Mouse (Mus musculus) embryonic facial prominence, embryonic 14.5 days (tissue): Measurements from ENCODE around the gene Vps13d. TPM values are rescaled to one million over a fixed set of nuclear protein-coding genes. Genes with fewer than 3 reads are reported as not detected.

Experiments
- ATAC-seq: fragments of 200-750 bp; cut with Nextera tagmentation; 2 replicates; pipeline ENCODE4 v1.8.0; 2017; ENCODE audit warnings: low read depth, moderate number of reproducible peaks, moderate TSS enrichment
- DNase-seq: peaks from one replicate; pipeline ENCODE4 v3.0.0-alpha.2; 2015; ENCODE audit warnings: low spot score
- H3K27ac ChIP-seq: fragments of 300-500 bp; sonication (generic); replicated peaks from 2 replicates; pipeline ENCODE4 v1.5.1; 2014; ENCODE audit warnings: low read depth, mild to moderate bottlenecking, low read length, moderate library complexity
- H3K27me3 ChIP-seq: fragments of 300-500 bp; sonication (generic); replicated peaks from 2 replicates; pipeline ENCODE4 v1.6.1; 2014; ENCODE audit warnings: low read length; ENCODE audit not compliant: control insufficient read depth, insufficient read depth
- H3K36me3 ChIP-seq: fragments of 300-500 bp; sonication (generic); 2 replicates; pipeline ENCODE4 v1.6.1; 2014; ENCODE audit warnings: low read length, mixed read lengths; ENCODE audit not compliant: control insufficient read depth, insufficient read depth
- H3K4me1 ChIP-seq: fragments of 300-500 bp; sonication (generic); 2 replicates; pipeline ENCODE4 v1.6.1; 2014; ENCODE audit warnings: antibody characterized with exemption, low read length; ENCODE audit not compliant: control insufficient read depth, insufficient read depth
- H3K4me2 ChIP-seq: fragments of 300-500 bp; sonication (generic); 2 replicates; pipeline ENCODE4 v1.6.1; 2014; ENCODE audit warnings: low read depth, mild to moderate bottlenecking, low read length, moderate library complexity, mixed read lengths
- H3K4me3 ChIP-seq: fragments of 300-500 bp; sonication (generic); 2 replicates; pipeline ENCODE4 v1.5.1; 2014; ENCODE audit warnings: low read depth, mild to moderate bottlenecking, low read length
- H3K9ac ChIP-seq: fragments of 300-500 bp; sonication (generic); 2 replicates; pipeline ENCODE4 v1.6.1; 2014; ENCODE audit warnings: low read depth, mild to moderate bottlenecking, low read length, moderate library complexity, mixed read lengths
- H3K9me3 ChIP-seq: fragments of 300-500 bp; sonication (generic); 2 replicates; pipeline ENCODE4 v1.6.1; 2016; ENCODE audit warnings: low read length; ENCODE audit not compliant: control insufficient read depth
- WGBS: fragments of 180-500 bp; shearing (Covaris S2); extraction: QIAGEN DNeasy Blood & Tissue Kit; methylation state at CpG from one replicate; pipeline ENCODE4 v1.1.7; 2014; 5-methylcytosine and 5-hydroxymethylcytosine counted together
- polyA plus RNA-seq: library from polyadenylated mRNA; unstranded; fragments of >200 nt; fragmentation: Nextera tagmentation; extraction: Ambion mirVana; gene quantifications from 2 replicates; pipeline ENCODE4 v1.2.1, GENCODE M21; 2014

The Vps13d gene
- 14.5 and 16.0 TPM in 2 replicates for polyA plus RNA-seq

GRCm38 (mm10) chr4:145194559-145195162 lies at the start of gene Vps13d:
Vps13d (minus strand) TSS chr4:145195005.
- ATAC-seq (peak; percentile 96), DNase-seq (peak; percentile 97)
- Histone ChIP-seq H3K36me3 (peaks cover 7% of the 10 kb centered on the region; the same call in 1 of the 2 replicates), H3K27ac (peak within 1 kb of the TSS; percentile 63), H3K4me2 (peak within 1 kb of the TSS; percentile 94), H3K9ac (peak within 1 kb of the TSS; percentile 90), H3K27me3 (no peaks in the 10 kb centered on the region), H3K4me1 (peaks cover 9% of the 10 kb centered on the region), H3K9me3 (no peaks in the 10 kb centered on the region), H3K4me3 (peak within 1 kb of the TSS; percentile 92)
- WGBS = 0% methylated on average over 29 of the region's 53 CpGs

- 57% methylated on average over 1 of the region's 1 CpGs for WGBS
- H3K9ac ChIP-seq = no peak overlapping the region
- no peak overlapping the region for H3K4me3 ChIP-seq
- ATAC-seq = no peak
- DNase-seq = no peak
- peaks cover 7% of the 10 kb centered on the region; the same call in 1 of the 2 replicates for H3K4me1 ChIP-seq
- H3K27ac ChIP-seq = no peak overlapping the region
- H3K4me2 ChIP-seq = no peak overlapping the region
- no peaks in the 10 kb centered on the region for H3K9me3 ChIP-seq
- peaks cover 29% of the 10 kb centered on the region for H3K27me3 ChIP-seq
- H3K36me3 ChIP-seq = no peaks in the 10 kb centered on the region
Observed at GRCm38 (mm10) chr4:145242719-145243350, 48.0 kb upstream of the Vps13d start.

- Histone ChIP-seq H3K9ac (no peak overlapping the region), H3K4me1 (peaks cover 4% of the 10 kb centered on the region; the same call in 1 of the 2 replicates), H3K4me3 (no peak overlapping the region), H3K4me2 (no peak overlapping the region), H3K9me3 (no peaks in the 10 kb centered on the region), H3K36me3 (no peaks in the 10 kb centered on the region), H3K27me3 (peaks cover 9% of the 10 kb centered on the region), H3K27ac (no peak overlapping the region)
- DNase-seq (no peak), ATAC-seq (no peak)
- 50% methylated on average over 4 of the region's 4 CpGs for WGBS
Observed at GRCm38 (mm10) chr4:145240723-145241231, 46.0 kb upstream of the Vps13d start.

GRCm38 (mm10) chr4:145239049-145239830 lies 44.4 kb upstream of the Vps13d start:
- Histone ChIP-seq H3K27ac (no peak overlapping the region), H3K4me2 (no peak overlapping the region), H3K27me3 (no peaks in the 10 kb centered on the region), H3K4me1 (peaks cover 4% of the 10 kb centered on the region; the same call in 1 of the 2 replicates), H3K4me3 (no peak overlapping the region), H3K9ac (no peak overlapping the region), H3K36me3 (no peaks in the 10 kb centered on the region), H3K9me3 (no peaks in the 10 kb centered on the region)
- whole genome bisulfite sequencing = 19% methylated on average over 4 of the region's 4 CpGs
- ATAC-seq (peak; percentile 65; the same call in 1 of the 2 replicates), DNase-seq (peak; percentile 64)

GRCm38 (mm10) chr4:145236027-145236426 lies 41.2 kb upstream of the Vps13d start:
- no peak for ATAC-seq
- no peaks in the 10 kb centered on the region for H3K27me3 ChIP-seq
- no peak overlapping the region for H3K27ac ChIP-seq
- H3K9me3 ChIP-seq = no peaks in the 10 kb centered on the region
- H3K4me1 ChIP-seq = peaks cover 4% of the 10 kb centered on the region; the same call in 1 of the 2 replicates
- WGBS = 86% methylated on average over 7 of the region's 7 CpGs
- H3K4me3 ChIP-seq = no peak overlapping the region
- H3K9ac ChIP-seq = no peak overlapping the region
- H3K36me3 ChIP-seq = no peaks in the 10 kb centered on the region
- no peak for DNase-seq
- no peak overlapping the region for H3K4me2 ChIP-seq

GRCm38 (mm10) chr4:145233487-145234228 lies 38.9 kb upstream of the Vps13d start:
- no peak overlapping the region for H3K4me2 ChIP-seq
- ATAC-seq (no peak), DNase-seq (no peak)
- H3K27ac ChIP-seq = no peak overlapping the region
- H3K9me3 ChIP-seq = no peaks in the 10 kb centered on the region
- H3K36me3 ChIP-seq = no peaks in the 10 kb centered on the region
- WGBS = 30% methylated on average over 3 of the region's 3 CpGs
- H3K9ac ChIP-seq = no peak overlapping the region
- no peaks in the 10 kb centered on the region for H3K27me3 ChIP-seq
- no peak overlapping the region for H3K4me3 ChIP-seq
- H3K4me1 ChIP-seq = peaks cover 4% of the 10 kb centered on the region; the same call in 1 of the 2 replicates

- Histone ChIP-seq H3K4me2 (no peak overlapping the region), H3K9ac (no peak overlapping the region), H3K36me3 (no peaks in the 10 kb centered on the region), H3K4me3 (no peak overlapping the region), H3K4me1 (peaks cover 4% of the 10 kb centered on the region; the same call in 1 of the 2 replicates), H3K9me3 (no peaks in the 10 kb centered on the region), H3K27ac (no peak overlapping the region), H3K27me3 (no peaks in the 10 kb centered on the region)
- no peak for ATAC-seq
- DNase-seq = no peak
- 88% methylated on average over 5 of the region's 5 CpGs for WGBS
Observed at GRCm38 (mm10) chr4:145231732-145232131, 36.9 kb upstream of the Vps13d start.

GRCm38 (mm10) chr4:145230647-145231046 lies 35.8 kb upstream of the Vps13d start:
- Histone ChIP-seq H3K4me3 (no peak overlapping the region), H3K9me3 (no peaks in the 10 kb centered on the region), H3K27ac (no peak overlapping the region), H3K36me3 (no peaks in the 10 kb centered on the region), H3K4me2 (no peak overlapping the region), H3K9ac (no peak overlapping the region), H3K27me3 (no peaks in the 10 kb centered on the region), H3K4me1 (peaks cover 4% of the 10 kb centered on the region; the same call in 1 of the 2 replicates)
- WGBS = 91% methylated on average over 2 of the region's 2 CpGs
- DNase-seq (no peak), ATAC-seq (no peak)
